Mouse (Mus musculus): Measurements from ENCODE around the gene Hspa13.

GRCm38 (mm10) chr16:75766388-75767249 is at the start of gene Hspa13:
- TF ChIP-seq GATA1 (IDR thresholded peaks at IDR 0.05; ENCODE audit: borderline replicate concordance, low read length) (no peak), CTCF (IDR thresholded peaks at IDR 0.05; ENCODE audit: low read depth, low read length) (no peak)
